Mouse (Mus musculus) olfactory bulb, adult 2 months (tissue): Measurements from ENCODE around the gene Gpr142.

Experiments
- CTCF ChIP-seq: fragments of 200-500 bp; IDR thresholded peaks from 2 replicates; pipeline ENCODE4 v1.5.1; 2012; ENCODE audit warnings: low read depth, mild to moderate bottlenecking, low read length, moderate library complexity; ENCODE audit not compliant: insufficient read depth
- POLR2A ChIP-seq: fragments of 200-500 bp; IDR thresholded peaks from 2 replicates; pipeline ENCODE4 v1.6.1; 2012; ENCODE audit warnings: mild to moderate bottlenecking, low read depth, low read length, moderate library complexity; ENCODE audit not compliant: insufficient read depth

DNA sequence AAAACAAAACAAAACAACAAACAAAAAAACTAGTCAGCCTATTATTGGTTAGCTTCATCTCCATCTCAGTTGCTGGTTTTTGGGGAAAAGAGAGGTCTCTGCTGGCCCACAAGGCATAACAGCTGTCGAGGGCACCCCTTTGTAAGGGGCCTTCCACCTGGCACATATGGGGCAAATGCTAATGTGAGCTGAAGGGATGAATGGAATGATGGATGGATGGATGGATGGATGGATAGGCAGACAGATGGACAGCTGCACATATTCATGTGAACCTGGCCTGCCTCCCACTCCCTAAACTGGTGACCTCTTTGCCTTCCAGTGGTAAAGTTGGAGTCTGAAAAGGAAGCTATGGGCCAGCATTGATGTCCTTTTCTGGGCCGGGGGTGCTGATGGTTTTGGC is 8.3 kb downstream of the Gpr142 start:
- no peak for TF ChIP-seq CTCF
- no peak for TF ChIP-seq POLR2A
